Mouse (Mus musculus): ENCODE data around the gene Znhit3. TPM values are rescaled to one million over a fixed set of nuclear protein-coding genes. Genes with fewer than 3 reads are reported as not detected.

Znhit3 gene
- polyA plus RNA-seq, 1 experiment from 2014 or later, result 46.5 TPM

GRCm38 (mm10) chr11:84918425-84918824 is 2.3 kb upstream of the Znhit3 start:
- peak overlapping the region; percentile 18 for H3K4me2 ChIP-seq (ENCODE audit: low read depth, low read length)
- H3K4me3 ChIP-seq (ENCODE audit: low read depth, low read length), result 0 out of 2 replicates have a peak overlapping the region, but pooled peaks have one; percentile 12
- ATAC-seq (ENCODE audit: low read depth) (peak; percentile 82), DNase-seq (ENCODE audit: low spot score) (peak; percentile 79)
- no peaks in the 10 kb centered on the region for H3K27me3 ChIP-seq (replicated peaks; ENCODE audit: control insufficient read depth, insufficient read depth, low read length)
- WGBS, result 6% methylated on average over 16 of the region's 16 CpGs
- no peak overlapping the region for H3K9ac ChIP-seq (ENCODE audit: low read depth, low read length)
- no peak overlapping the region for H3K27ac ChIP-seq (replicated peaks; ENCODE audit: low read depth, low read length)
- H3K36me3 ChIP-seq (ENCODE audit: control insufficient read depth, insufficient read depth, low read length), result peaks cover 7% of the 10 kb centered on the region; the same call in 1 of the 2 replicates
- H3K4me1 ChIP-seq (ENCODE audit: control insufficient read depth, insufficient read depth, low read length), result no peaks in the 10 kb centered on the region
- H3K9me3 ChIP-seq (ENCODE audit: control insufficient read depth, low read length), result no peaks in the 10 kb centered on the region

DNA sequence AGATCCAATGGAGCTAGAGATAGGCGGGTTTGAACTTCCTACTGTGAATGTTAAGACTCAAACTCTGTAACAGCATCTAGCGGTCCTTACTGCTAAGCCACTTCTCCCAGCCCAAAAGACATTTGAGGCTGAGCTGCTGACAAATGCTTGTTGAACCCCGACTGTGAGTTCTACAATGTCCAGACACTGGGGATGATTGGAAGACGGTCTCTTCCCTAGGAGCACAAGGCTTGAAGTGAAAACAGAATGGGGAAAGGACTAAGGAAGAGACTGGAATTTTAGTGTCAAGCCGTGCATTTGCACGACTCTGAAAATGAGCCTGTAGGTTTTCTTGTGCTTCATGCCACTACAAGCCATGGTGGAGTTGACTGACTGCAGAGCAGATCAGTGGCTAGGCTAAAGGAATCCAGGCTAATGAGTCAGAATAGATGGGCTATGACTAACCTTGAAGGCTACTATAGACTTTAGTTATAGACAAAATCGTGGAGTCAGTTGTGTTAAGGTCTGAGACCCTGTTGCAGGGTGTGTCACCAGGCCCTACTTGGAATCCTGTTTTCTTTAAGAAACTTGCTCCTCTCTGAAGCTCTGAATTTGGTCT is 636 bp upstream of the Znhit3 start:
- Histone ChIP-seq H3K4me3 (ENCODE audit: low read depth, low read length) (peak overlapping the region; percentile 91), H3K27me3 (replicated peaks; ENCODE audit: control insufficient read depth, insufficient read depth, low read length) (no peaks in the 10 kb centered on the region), H3K27ac (replicated peaks; ENCODE audit: low read depth, low read length) (no peak overlapping the region), H3K4me1 (ENCODE audit: control insufficient read depth, insufficient read depth, low read length) (no peaks in the 10 kb centered on the region), H3K4me2 (ENCODE audit: low read depth, low read length) (peak overlapping the region; percentile 77), H3K9me3 (ENCODE audit: control insufficient read depth, low read length) (no peaks in the 10 kb centered on the region), H3K9ac (ENCODE audit: low read depth, low read length) (peak overlapping the region; percentile 82), H3K36me3 (ENCODE audit: control insufficient read depth, insufficient read depth, low read length) (peaks cover 20% of the 10 kb centered on the region; the same call in 1 of the 2 replicates)
- no peak for ATAC-seq (ENCODE audit: low read depth)
- 61% methylated on average over 7 of the region's 7 CpGs for WGBS
- no peak for DNase-seq (ENCODE audit: low spot score)

GRCm38 (mm10) chr11:84914673-84915072 is 1.5 kb downstream of the Znhit3 start:
- peak overlapping the region; percentile 77; the same call in 1 of the 2 replicates for H3K4me2 ChIP-seq (ENCODE audit: low read depth, low read length)
- WGBS, result 85% methylated on average over 5 of the region's 5 CpGs

DNA sequence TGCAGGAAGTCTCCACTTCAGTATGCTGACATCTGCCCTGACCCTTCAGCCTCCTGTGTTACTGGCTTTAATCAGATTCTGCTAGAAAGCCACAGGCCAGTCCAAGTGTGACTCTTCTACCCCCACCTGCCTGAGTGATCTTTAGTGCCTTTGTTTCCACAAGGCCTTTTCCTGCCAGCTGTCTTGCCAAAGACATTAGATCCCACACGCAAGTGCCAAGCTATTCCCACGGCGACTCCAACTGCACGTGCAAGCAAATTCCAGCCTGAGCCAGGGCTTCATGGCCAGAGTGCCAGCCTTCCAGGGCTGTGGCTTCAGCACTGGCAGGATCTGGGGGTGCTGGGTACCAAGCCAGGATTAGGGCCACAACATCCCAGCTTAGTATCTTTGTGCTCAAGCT is 5.8 kb downstream of the Znhit3 start:
- no peak overlapping the region for H3K9ac ChIP-seq (ENCODE audit: low read depth, low read length)
- peaks cover 71% of the 10 kb centered on the region for H3K36me3 ChIP-seq (ENCODE audit: control insufficient read depth, insufficient read depth, low read length)
- DNase-seq (ENCODE audit: low spot score), result peak; percentile 14
- no peaks in the 10 kb centered on the region for H3K4me1 ChIP-seq (ENCODE audit: control insufficient read depth, insufficient read depth, low read length)
- 68% methylated on average over 4 of the region's 4 CpGs for WGBS
- H3K4me3 ChIP-seq (ENCODE audit: low read depth, low read length), result no peak overlapping the region
- no peaks in the 10 kb centered on the region for H3K27me3 ChIP-seq (replicated peaks; ENCODE audit: control insufficient read depth, insufficient read depth, low read length)
- no peak overlapping the region for H3K4me2 ChIP-seq (ENCODE audit: low read depth, low read length)
- H3K9me3 ChIP-seq (ENCODE audit: control insufficient read depth, low read length), result no peaks in the 10 kb centered on the region
- no peak overlapping the region for H3K27ac ChIP-seq (replicated peaks; ENCODE audit: low read depth, low read length)
- peak; percentile 10; the same call in 1 of the 2 replicates for ATAC-seq (ENCODE audit: low read depth)

More at GRCm38 (mm10) chr11:84914673-84915072, 1.5 kb downstream of the Znhit3 start:
- Histone ChIP-seq H3K9me3 (ENCODE audit: control insufficient read depth, low read length) (no peaks in the 10 kb centered on the region), H3K27ac (replicated peaks; ENCODE audit: low read depth, low read length) (no peak overlapping the region), H3K4me1 (ENCODE audit: control insufficient read depth, insufficient read depth, low read length) (no peaks in the 10 kb centered on the region), H3K36me3 (ENCODE audit: control insufficient read depth, insufficient read depth, low read length) (peaks cover 38% of the 10 kb centered on the region), H3K9ac (ENCODE audit: low read depth, low read length) (no peak overlapping the region), H3K27me3 (replicated peaks; ENCODE audit: control insufficient read depth, insufficient read depth, low read length) (no peaks in the 10 kb centered on the region), H3K4me3 (ENCODE audit: low read depth, low read length) (no peak overlapping the region)
- DNase-seq (ENCODE audit: low spot score), result no peak
- ATAC-seq (ENCODE audit: low read depth), result no peak

DNA sequence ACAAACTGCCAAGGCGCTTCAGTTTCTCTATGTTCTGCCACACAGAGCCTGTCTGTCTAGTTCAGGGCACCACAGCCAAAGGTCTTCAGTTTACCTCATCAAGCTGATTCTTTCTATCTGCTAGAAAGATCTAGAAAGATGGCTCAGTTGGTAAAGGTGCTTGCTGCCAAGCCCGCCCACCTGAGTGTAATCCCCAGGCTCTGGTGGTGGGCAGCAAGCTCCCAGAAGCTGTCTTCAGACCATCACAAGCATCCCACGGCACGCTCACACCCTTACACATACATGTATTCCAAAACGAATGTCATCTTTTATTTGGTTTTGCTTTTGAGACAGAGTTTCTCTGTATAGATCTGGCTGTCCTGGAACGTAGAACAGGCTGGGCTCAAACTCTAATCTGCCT is 7.7 kb downstream of the Znhit3 start:
- Histone ChIP-seq H3K4me2 (ENCODE audit: low read depth, low read length) (no peak overlapping the region), H3K27me3 (replicated peaks; ENCODE audit: control insufficient read depth, insufficient read depth, low read length) (no peaks in the 10 kb centered on the region), H3K9me3 (ENCODE audit: control insufficient read depth, low read length) (no peaks in the 10 kb centered on the region), H3K4me3 (ENCODE audit: low read depth, low read length) (no peak overlapping the region), H3K27ac (replicated peaks; ENCODE audit: low read depth, low read length) (no peak overlapping the region), H3K9ac (ENCODE audit: low read depth, low read length) (no peak overlapping the region), H3K36me3 (ENCODE audit: control insufficient read depth, insufficient read depth, low read length) (peaks cover 79% of the 10 kb centered on the region), H3K4me1 (ENCODE audit: control insufficient read depth, insufficient read depth, low read length) (no peaks in the 10 kb centered on the region)
- no peak for ATAC-seq (ENCODE audit: low read depth)
- 92% methylated on average over 6 of the region's 6 CpGs for WGBS
- DNase-seq (ENCODE audit: low spot score), result no peak

- Histone ChIP-seq H3K27ac (replicated peaks; ENCODE audit: low read depth, low read length) (no peak overlapping the region), H3K36me3 (ENCODE audit: control insufficient read depth, insufficient read depth, low read length) (peaks cover 82% of the 10 kb centered on the region), H3K9me3 (ENCODE audit: control insufficient read depth, low read length) (no peaks in the 10 kb centered on the region), H3K4me1 (ENCODE audit: control insufficient read depth, insufficient read depth, low read length) (no peaks in the 10 kb centered on the region), H3K4me2 (ENCODE audit: low read depth, low read length) (no peak overlapping the region), H3K27me3 (replicated peaks; ENCODE audit: control insufficient read depth, insufficient read depth, low read length) (no peaks in the 10 kb centered on the region), H3K9ac (ENCODE audit: low read depth, low read length) (no peak overlapping the region), H3K4me3 (ENCODE audit: low read depth, low read length) (no peak overlapping the region)
- WGBS, result 75% methylated on average over 3 of the region's 3 CpGs
- no peak for ATAC-seq (ENCODE audit: low read depth)
- DNase-seq (ENCODE audit: low spot score), result no peak
Observed at GRCm38 (mm10) chr11:84907081-84907480, 9.1 kb downstream of the Znhit3 start.

DNA sequence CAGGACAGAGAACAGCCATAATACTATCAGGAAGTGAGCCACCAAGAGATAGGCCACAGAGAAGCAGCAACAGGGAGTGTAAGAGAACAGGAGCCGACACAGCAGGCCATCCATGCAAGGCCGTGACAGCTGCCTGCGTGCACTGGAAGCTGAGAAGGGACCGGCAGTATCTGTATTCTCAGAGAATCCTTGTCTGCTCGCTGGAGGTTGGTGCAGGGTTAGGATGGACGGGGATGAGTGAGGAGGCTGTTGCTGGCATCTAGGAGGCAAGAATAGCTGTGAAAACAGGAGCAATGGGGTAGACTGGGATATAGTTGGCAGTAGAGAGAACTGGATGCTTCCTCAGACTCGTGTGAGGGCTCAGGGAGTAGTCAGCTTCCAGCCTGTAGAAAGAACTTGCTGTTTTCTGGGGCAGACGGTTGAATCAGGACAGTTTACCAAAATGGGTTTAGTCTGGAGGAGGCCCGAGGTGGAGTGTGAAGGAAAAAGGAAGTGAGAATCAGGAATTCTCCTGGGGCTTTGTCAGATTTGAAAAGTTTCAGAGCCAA is 11.5 kb downstream of the Znhit3 start:
- Histone ChIP-seq H3K9ac (ENCODE audit: low read depth, low read length) (no peak overlapping the region), H3K27me3 (replicated peaks; ENCODE audit: control insufficient read depth, insufficient read depth, low read length) (no peaks in the 10 kb centered on the region), H3K36me3 (ENCODE audit: control insufficient read depth, insufficient read depth, low read length) (peaks cover 85% of the 10 kb centered on the region), H3K9me3 (ENCODE audit: control insufficient read depth, low read length) (no peaks in the 10 kb centered on the region), H3K4me2 (ENCODE audit: low read depth, low read length) (no peak overlapping the region), H3K4me3 (ENCODE audit: low read depth, low read length) (no peak overlapping the region), H3K4me1 (ENCODE audit: control insufficient read depth, insufficient read depth, low read length) (no peaks in the 10 kb centered on the region), H3K27ac (replicated peaks; ENCODE audit: low read depth, low read length) (no peak overlapping the region)
- WGBS, result 79% methylated on average over 9 of the region's 9 CpGs
- ATAC-seq (ENCODE audit: low read depth) (no peak), DNase-seq (ENCODE audit: low spot score) (no peak)

DNA sequence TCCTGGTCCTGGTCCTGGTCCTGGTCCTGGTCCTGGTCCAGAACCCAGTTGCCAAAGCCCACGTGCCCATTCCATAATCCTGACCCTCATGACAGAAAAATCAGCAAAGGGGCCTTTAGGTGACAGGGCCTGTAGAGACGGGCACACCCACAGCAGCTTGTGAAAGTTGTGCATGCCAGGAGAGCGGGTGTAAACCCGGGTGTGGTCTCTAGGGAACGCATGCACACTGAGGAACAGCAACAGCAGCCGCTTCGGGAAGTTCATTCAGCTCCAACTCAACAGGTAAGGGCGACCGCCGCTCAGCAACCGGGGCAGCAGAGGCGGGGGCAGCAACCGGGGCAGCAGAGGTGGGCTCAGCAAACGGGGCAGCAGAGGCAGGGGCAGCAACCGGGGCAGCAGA is 23.1 kb downstream of the Znhit3 start:
- 94% methylated on average over 14 of the region's 15 CpGs for WGBS
- Histone ChIP-seq H3K4me1 (ENCODE audit: control insufficient read depth, insufficient read depth, low read length) (no peaks in the 10 kb centered on the region), H3K9me3 (ENCODE audit: control insufficient read depth, low read length) (no peaks in the 10 kb centered on the region), H3K27me3 (replicated peaks; ENCODE audit: control insufficient read depth, insufficient read depth, low read length) (no peaks in the 10 kb centered on the region), H3K9ac (ENCODE audit: low read depth, low read length) (no peak overlapping the region), H3K4me3 (ENCODE audit: low read depth, low read length) (no peak overlapping the region), H3K36me3 (ENCODE audit: control insufficient read depth, insufficient read depth, low read length) (peaks cover 84% of the 10 kb centered on the region), H3K4me2 (ENCODE audit: low read depth, low read length) (no peak overlapping the region), H3K27ac (replicated peaks; ENCODE audit: low read depth, low read length) (no peak overlapping the region)
- DNase-seq (ENCODE audit: low spot score), result no peak
- ATAC-seq (ENCODE audit: low read depth), result no peak

DNA sequence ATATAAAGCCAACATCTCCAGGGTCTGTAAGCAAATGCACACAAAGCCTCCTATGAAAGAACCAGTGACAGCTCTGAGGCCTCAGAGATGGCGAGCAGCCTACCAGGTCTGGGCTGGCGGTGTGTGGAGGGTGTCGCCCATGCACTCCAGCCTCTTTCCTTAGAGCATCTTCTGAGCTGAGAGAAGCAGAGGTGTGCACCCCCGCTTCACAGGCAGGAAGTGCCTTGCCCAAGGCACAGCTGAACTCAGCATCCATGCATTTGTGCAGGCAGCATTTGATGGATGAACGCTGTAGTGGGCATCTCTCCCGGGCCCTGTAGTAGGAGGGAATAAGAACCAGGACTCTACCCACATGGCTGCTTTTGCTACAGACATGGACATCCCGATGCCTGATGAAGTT is 24.5 kb downstream of the Znhit3 start:
- H3K9ac ChIP-seq (ENCODE audit: low read depth, low read length), result no peak overlapping the region
- no peaks in the 10 kb centered on the region for H3K9me3 ChIP-seq (ENCODE audit: control insufficient read depth, low read length)
- peaks cover 83% of the 10 kb centered on the region for H3K36me3 ChIP-seq (ENCODE audit: control insufficient read depth, insufficient read depth, low read length)
- ATAC-seq (ENCODE audit: low read depth) (no peak), DNase-seq (ENCODE audit: low spot score) (no peak)
- H3K27ac ChIP-seq (replicated peaks; ENCODE audit: low read depth, low read length), result no peak overlapping the region
- H3K27me3 ChIP-seq (replicated peaks; ENCODE audit: control insufficient read depth, insufficient read depth, low read length), result no peaks in the 10 kb centered on the region
- no peak overlapping the region for H3K4me2 ChIP-seq (ENCODE audit: low read depth, low read length)
- 96% methylated on average over 7 of the region's 7 CpGs for WGBS
- no peak overlapping the region for H3K4me3 ChIP-seq (ENCODE audit: low read depth, low read length)
- H3K4me1 ChIP-seq (ENCODE audit: control insufficient read depth, insufficient read depth, low read length), result no peaks in the 10 kb centered on the region

Measured in embryonic facial prominence, embryonic 14.5 days (tissue).